Mouse (Mus musculus): Measurements from ENCODE around the gene Cdh18. TPM values are rescaled to one million over a fixed set of nuclear protein-coding genes. Genes with fewer than 3 reads are reported as not detected.

The Cdh18 gene
- polyA plus RNA-seq (2011; ENCODE audit: insufficient read depth, insufficient read length, low replicate concordance, missing spikeins) = not detected in 2 replicates

DNA sequence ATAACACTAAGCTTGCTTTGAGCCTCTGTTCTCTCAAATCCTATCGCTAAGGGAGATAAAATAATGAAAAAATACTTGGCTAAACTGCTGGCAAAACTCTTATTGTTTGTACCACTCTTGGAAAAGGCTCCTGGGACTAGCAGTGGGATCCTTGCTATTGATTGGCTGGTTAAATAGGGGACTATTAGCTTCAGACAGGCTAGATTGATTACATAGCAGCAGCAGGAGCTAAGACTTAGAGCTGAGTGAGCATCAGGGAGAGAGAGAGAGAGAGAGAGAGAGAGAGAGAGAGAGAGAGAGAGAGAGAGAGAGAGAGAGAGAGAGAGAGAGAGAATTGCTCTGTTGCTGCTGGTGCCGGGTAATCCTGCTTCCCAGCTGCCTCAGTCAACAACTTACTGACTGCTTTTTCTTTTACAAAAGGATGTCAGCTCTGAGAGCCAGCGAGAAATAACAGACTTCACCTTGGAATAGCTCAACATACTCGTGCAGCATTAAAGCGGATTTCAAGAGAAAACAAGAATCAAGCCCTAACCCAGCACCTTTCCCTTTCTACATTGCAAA lies at the start of gene Cdh18:
Gene Cdh18 (plus strand): TSS at position 312 of the 561 bp plus-strand sequence.
- no peak within 1 kb of the TSS for H3K4me3 ChIP-seq (replicated peaks; ENCODE audit: control insufficient read depth, low read depth, low read length)
- no peaks in the 10 kb centered on the region for H3K4me1 ChIP-seq (ENCODE audit: control insufficient read depth, insufficient read depth, low read length)
- TF ChIP-seq POLR2A (IDR thresholded peaks at IDR 0.05; ENCODE audit: borderline replicate concordance, control insufficient read depth, low read depth, low read length) (no peak), CTCF (IDR thresholded peaks at IDR 0.05; ENCODE audit: control insufficient read depth, insufficient read depth, low read length) (no peak)
- no peak within 1 kb of the TSS for H3K27ac ChIP-seq (ENCODE audit: control insufficient read depth, insufficient read depth, low read depth, low read length, poor library complexity)
- WGBS = 59% methylated on average over 5 of the region's 5 CpGs

DNA sequence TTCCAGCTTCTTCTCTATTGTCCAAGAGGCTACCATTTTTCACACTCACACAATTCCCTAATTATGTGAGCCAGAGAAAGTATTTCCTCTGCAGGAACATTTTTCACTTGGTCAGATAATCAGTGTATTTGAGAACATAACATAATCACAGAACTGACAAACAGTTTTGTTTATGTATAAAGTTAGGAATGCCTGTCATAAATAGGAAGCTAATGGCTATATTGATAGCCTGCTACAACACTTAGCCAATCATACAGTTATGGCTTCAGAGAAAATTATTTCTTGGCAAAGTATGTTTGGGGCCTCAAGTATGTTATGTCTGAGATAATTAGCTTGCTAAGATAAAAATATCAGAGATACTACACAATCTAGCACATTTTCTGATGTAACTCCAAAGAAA lies 37.6 kb upstream of the Cdh18 start:
- Histone ChIP-seq H3K27ac (ENCODE audit: control insufficient read depth, insufficient read depth, low read depth, low read length, poor library complexity) (no peak overlapping the region), H3K4me3 (replicated peaks; ENCODE audit: control insufficient read depth, low read depth, low read length) (no peak overlapping the region), H3K4me1 (ENCODE audit: control insufficient read depth, insufficient read depth, low read length) (no peaks in the 10 kb centered on the region)
- no peak for TF ChIP-seq CTCF (IDR thresholded peaks at IDR 0.05; ENCODE audit: control insufficient read depth, insufficient read depth, low read length)
- TF ChIP-seq POLR2A (IDR thresholded peaks at IDR 0.05; ENCODE audit: borderline replicate concordance, control insufficient read depth, low read depth, low read length) = no peak

DNA sequence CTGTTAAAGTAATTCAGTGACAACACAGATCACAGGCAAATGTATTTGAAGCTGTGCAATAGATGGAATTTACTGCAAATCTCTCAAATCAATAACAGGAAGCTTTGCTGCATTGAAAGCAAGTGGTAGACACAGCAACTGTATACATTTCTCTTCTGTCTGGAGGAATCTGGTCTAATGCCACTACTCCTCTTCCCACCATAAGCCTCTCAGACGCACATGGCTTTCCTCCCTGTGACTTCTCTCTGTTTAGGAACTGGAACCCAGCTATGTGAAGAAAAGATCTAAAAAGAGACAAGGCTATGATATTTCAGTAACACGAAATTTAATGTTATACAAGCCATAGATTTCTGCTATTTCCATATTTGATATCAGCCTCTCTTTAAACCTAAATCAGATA lies 13.0 kb upstream of the Cdh18 start:
- no peaks in the 10 kb centered on the region for H3K4me1 ChIP-seq (ENCODE audit: control insufficient read depth, insufficient read depth, low read length)
- WGBS = 46% methylated on average over 2 of the region's 2 CpGs
- H3K4me3 ChIP-seq (replicated peaks; ENCODE audit: control insufficient read depth, low read depth, low read length) = no peak overlapping the region
- H3K27ac ChIP-seq (ENCODE audit: control insufficient read depth, insufficient read depth, low read depth, low read length, poor library complexity) = no peak overlapping the region
- TF ChIP-seq CTCF (IDR thresholded peaks at IDR 0.05; ENCODE audit: control insufficient read depth, insufficient read depth, low read length) = no peak
- TF ChIP-seq POLR2A (IDR thresholded peaks at IDR 0.05; ENCODE audit: borderline replicate concordance, control insufficient read depth, low read depth, low read length) = no peak

DNA sequence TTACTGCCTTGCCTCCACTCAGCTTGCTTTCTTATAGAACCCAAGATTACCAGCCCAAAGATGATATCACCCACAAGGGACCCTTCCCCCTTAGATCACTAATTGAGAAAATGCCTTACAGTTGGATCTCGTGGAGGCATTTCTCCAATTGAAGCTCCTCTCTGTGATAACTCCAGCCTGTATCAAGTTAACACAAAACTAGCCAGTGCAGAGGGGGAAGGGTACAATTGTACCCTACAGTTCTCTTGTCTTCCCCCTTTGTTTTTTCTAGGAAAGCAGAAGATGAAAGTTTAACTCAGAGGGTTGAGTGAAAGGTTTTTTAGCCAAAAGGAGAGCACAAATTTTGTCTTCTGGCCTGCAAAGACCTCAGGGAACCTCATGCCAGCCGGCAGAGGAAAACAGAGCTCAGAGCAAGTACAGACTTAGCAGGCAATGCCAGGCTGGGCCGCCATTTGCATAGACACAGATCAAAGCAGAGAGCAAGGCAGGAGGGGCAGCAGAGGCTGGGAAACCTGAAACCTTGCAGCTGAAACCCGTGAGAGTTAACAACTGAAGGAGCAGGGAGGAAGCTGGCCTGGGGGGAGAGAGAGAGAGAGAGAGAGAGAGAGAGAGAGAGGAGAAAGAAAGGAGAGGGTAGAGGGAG lies 29.3 kb downstream of the Cdh18 start:
- TF ChIP-seq CTCF (IDR thresholded peaks at IDR 0.05; ENCODE audit: control insufficient read depth, insufficient read depth, low read length) = no peak
- no peak for TF ChIP-seq POLR2A (IDR thresholded peaks at IDR 0.05; ENCODE audit: borderline replicate concordance, control insufficient read depth, low read depth, low read length)
- no peaks in the 10 kb centered on the region for H3K4me1 ChIP-seq (ENCODE audit: control insufficient read depth, insufficient read depth, low read length)
- H3K4me3 ChIP-seq (replicated peaks; ENCODE audit: control insufficient read depth, low read depth, low read length) = no peak overlapping the region
- no peak overlapping the region for H3K27ac ChIP-seq (ENCODE audit: control insufficient read depth, insufficient read depth, low read depth, low read length, poor library complexity)
- 19% methylated on average over 4 of the region's 4 CpGs for WGBS

DNA sequence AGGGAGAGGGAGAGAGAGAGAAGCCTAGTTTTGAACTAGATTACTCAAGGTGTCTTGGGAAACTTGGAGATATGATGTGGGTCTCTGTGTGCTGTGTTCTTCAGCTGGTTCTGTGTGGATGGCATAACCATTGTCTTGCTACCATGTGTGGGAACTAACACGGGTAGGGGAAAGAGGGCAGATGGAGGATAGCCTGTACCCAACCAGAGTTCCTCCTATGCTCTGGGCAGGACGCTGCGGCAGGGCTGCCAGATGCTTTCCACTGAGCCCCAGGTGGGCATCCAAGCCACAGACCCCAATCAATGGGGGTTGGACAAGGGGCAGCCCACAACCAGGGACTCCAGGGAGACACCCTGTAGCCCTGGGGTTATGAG lies 29.8 kb downstream of the Cdh18 start:
- no peak overlapping the region for H3K4me3 ChIP-seq (replicated peaks; ENCODE audit: control insufficient read depth, low read depth, low read length)
- H3K27ac ChIP-seq (ENCODE audit: control insufficient read depth, insufficient read depth, low read depth, low read length, poor library complexity) = no peak overlapping the region
- WGBS = 29% methylated on average over 3 of the region's 3 CpGs
- H3K4me1 ChIP-seq (ENCODE audit: control insufficient read depth, insufficient read depth, low read length) = no peaks in the 10 kb centered on the region
- TF ChIP-seq CTCF (IDR thresholded peaks at IDR 0.05; ENCODE audit: control insufficient read depth, insufficient read depth, low read length) = no peak
- TF ChIP-seq POLR2A (IDR thresholded peaks at IDR 0.05; ENCODE audit: borderline replicate concordance, control insufficient read depth, low read depth, low read length) = no peak

DNA sequence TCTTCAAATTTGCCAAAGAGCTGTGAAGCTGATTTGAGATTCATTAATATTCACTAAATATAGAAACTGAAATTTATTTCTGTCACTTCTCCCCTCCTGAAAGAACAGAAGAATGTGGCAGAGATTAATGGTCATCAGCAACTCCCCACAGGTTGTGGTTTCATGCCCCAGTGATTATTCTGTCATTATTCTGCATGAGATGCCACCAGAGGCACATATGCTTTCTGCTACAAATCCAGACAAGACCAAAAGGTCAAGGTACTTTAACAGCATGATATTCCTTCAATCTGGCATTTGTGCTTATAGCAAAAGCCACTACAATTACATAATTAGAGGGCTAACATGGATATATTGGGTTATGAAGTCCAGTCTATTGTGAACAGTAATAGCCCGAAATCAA lies 35.8 kb downstream of the Cdh18 start:
- Histone ChIP-seq H3K4me3 (replicated peaks; ENCODE audit: control insufficient read depth, low read depth, low read length) (no peak overlapping the region), H3K4me1 (ENCODE audit: control insufficient read depth, insufficient read depth, low read length) (no peaks in the 10 kb centered on the region), H3K27ac (ENCODE audit: control insufficient read depth, insufficient read depth, low read depth, low read length, poor library complexity) (no peak overlapping the region)
- WGBS = 89% methylated on average over 1 of the region's 1 CpGs
- TF ChIP-seq CTCF (IDR thresholded peaks at IDR 0.05; ENCODE audit: control insufficient read depth, insufficient read depth, low read length) (no peak), POLR2A (IDR thresholded peaks at IDR 0.05; ENCODE audit: borderline replicate concordance, control insufficient read depth, low read depth, low read length) (no peak)

DNA sequence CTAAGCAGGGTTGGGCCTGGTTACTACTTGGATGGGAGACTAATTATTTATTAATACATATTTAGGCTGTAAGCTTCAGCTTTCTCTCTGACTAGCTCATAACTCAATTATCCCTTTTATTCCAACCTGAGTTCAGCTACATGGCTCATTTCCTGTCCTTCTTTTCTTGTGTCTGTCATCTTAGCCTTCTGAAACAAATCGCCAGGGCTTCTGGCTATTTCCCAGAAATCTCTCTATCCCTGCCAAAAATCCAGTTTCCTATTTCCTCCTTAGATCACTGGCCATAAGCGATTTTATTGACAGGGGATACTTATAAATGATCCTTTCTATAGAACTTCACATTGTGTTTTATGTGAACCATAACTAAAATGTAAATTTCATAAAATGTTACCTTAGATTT lies 167.6 kb downstream of the Cdh18 start:
- no peak overlapping the region for H3K27ac ChIP-seq (ENCODE audit: control insufficient read depth, insufficient read depth, low read depth, low read length, poor library complexity)
- no peak overlapping the region for H3K4me3 ChIP-seq (replicated peaks; ENCODE audit: control insufficient read depth, low read depth, low read length)
- WGBS = 70% methylated on average over 2 of the region's 2 CpGs
- TF ChIP-seq CTCF (IDR thresholded peaks at IDR 0.05; ENCODE audit: control insufficient read depth, insufficient read depth, low read length) (no peak), POLR2A (IDR thresholded peaks at IDR 0.05; ENCODE audit: borderline replicate concordance, control insufficient read depth, low read depth, low read length) (no peak)
- no peaks in the 10 kb centered on the region for H3K4me1 ChIP-seq (ENCODE audit: control insufficient read depth, insufficient read depth, low read length)

DNA sequence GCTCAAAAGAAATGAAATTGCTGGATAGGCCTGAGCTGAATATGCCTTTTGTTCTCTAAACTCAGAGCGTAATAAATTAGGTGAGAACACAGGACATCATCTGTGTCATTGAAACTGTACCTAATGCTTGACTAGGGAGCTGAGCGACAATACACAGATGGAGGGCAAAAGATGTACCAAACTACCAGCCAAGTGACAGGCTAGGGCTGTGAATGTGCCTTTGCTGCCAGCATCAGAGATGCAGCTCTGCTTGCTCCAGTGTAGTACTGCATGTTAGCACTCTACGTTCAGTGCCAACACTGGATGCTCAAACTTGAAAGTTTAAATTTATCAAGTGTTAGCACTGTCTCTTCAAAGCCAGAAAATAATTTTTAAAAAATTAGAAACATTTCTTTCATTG lies 168.9 kb downstream of the Cdh18 start:
- 82% methylated on average over 3 of the region's 3 CpGs for WGBS
- Histone ChIP-seq H3K27ac (ENCODE audit: control insufficient read depth, insufficient read depth, low read depth, low read length, poor library complexity) (no peak overlapping the region), H3K4me1 (ENCODE audit: control insufficient read depth, insufficient read depth, low read length) (no peaks in the 10 kb centered on the region), H3K4me3 (replicated peaks; ENCODE audit: control insufficient read depth, low read depth, low read length) (no peak overlapping the region)
- no peak for TF ChIP-seq POLR2A (IDR thresholded peaks at IDR 0.05; ENCODE audit: borderline replicate concordance, control insufficient read depth, low read depth, low read length)
- TF ChIP-seq CTCF (IDR thresholded peaks at IDR 0.05; ENCODE audit: control insufficient read depth, insufficient read depth, low read length) = no peak
